Mouse (Mus musculus): ENCODE results near the gene Shcbp1. TPM values are rescaled to one million over a fixed set of nuclear protein-coding genes. Genes with fewer than 3 reads are reported as not detected.

Gene Shcbp1
- 0.11 TPM in 2 replicates for polyA plus RNA-seq (2012; rRNA removed; ENCODE audit: low replicate concordance)

DNA sequence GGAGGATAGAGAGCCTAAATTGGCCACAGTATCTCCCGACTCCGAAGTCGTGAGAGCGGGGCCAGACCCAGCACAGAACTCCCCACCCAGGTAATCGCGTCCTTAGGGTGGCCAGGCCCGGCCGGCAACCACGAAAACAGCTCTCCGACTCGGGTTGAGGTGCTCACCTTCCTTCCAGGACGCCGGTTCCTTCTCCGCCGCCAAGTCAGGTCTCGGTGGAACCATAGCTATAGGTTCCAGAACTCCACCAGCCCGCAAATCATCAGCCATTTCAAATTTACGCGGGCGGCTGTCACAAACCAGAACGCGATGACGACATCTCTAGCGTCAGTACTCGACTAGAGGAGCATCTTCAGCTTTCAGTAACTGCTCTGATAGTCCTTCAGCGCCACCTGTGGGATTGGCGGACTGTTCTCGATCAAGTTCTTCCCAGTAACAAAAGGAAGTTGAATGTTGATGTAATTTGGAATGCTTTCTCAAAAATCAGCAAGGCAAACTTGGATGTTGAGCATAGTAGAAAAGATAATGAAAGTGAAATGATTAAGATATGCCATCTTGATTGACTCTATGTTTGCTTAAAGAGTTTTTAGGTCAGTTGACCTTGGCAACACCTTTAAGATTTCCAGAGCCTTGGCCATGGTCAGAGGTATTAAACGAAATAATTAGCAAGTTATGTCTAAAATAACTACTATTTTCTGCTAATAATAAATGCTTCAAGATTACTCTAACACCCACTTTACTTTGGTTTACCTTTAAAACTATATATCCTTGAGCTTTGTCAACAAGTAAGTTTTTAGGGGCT, at the start of gene Shcbp1:
Shcbp1 (minus strand) TSS at position 314 of the 802 bp plus-strand sequence.

Other genes with a start within 250 kb of the Shcbp1 start
- gene Zfp958, start 166.4 kb downstream of the Shcbp1 start, polyA plus RNA-seq (2012; rRNA removed; ENCODE audit: low replicate concordance): 0.22 TPM in 1 of 2 replicates, not detected in the other